Mouse (Mus musculus) midbrain, postnatal 0 days (tissue): ENCODE results near the gene Map2k3. TPM values are rescaled to one million over a fixed set of nuclear protein-coding genes. Genes with fewer than 3 reads are reported as not detected.

Experiments
- ATAC-seq: fragments of 200-750 bp; cut with Nextera tagmentation; 2 replicates; pipeline ENCODE4 v1.8.0; 2017; ENCODE audit warnings: moderate number of reproducible peaks, mild to moderate bottlenecking, moderate TSS enrichment, moderate library complexity; ENCODE audit not compliant: low FRiP score
- DNase-seq: peaks from one replicate; pipeline ENCODE4 v3.0.0-alpha.2; 2015; ENCODE audit warnings: low spot score
- H3K27ac ChIP-seq: fragments of 300-500 bp; sonication (generic); 2 replicates; pipeline ENCODE4 v1.5.1; 2014; ENCODE audit warnings: low read depth, mild to moderate bottlenecking, low read length, mixed read lengths
- H3K27me3 ChIP-seq: fragments of 300-500 bp; sonication (generic); 2 replicates; pipeline ENCODE4 v1.6.1; 2014; ENCODE audit warnings: low read length, control low read depth, mixed read lengths; ENCODE audit not compliant: insufficient read depth
- H3K36me3 ChIP-seq: fragments of 300-500 bp; sonication (generic); 2 replicates; pipeline ENCODE4 v1.6.1; 2014; ENCODE audit warnings: low read length, control low read depth, mixed read lengths; ENCODE audit not compliant: insufficient read depth
- H3K4me1 ChIP-seq: fragments of 300-500 bp; sonication (generic); 2 replicates; pipeline ENCODE4 v1.6.1; 2014; ENCODE audit warnings: mild to moderate bottlenecking, control low read depth, antibody characterized with exemption, low read length, mixed read lengths; ENCODE audit not compliant: insufficient read depth
- H3K4me2 ChIP-seq: fragments of 300-500 bp; sonication (generic); 2 replicates; pipeline ENCODE4 v1.6.1; 2014; ENCODE audit warnings: low read depth, mild to moderate bottlenecking, low read length, mixed read lengths; ENCODE audit not compliant: poor library complexity, severe bottlenecking
- H3K4me3 ChIP-seq: fragments of 300-500 bp; sonication (generic); 2 replicates; pipeline ENCODE4 v1.5.1; 2014; ENCODE audit warnings: low read depth, mild to moderate bottlenecking, low read length, moderate library complexity
- H3K9ac ChIP-seq: fragments of 300-500 bp; sonication (generic); replicated peaks from 2 replicates; pipeline ENCODE4 v1.6.1; 2014; ENCODE audit warnings: mild to moderate bottlenecking, low read length, moderate library complexity, mixed read lengths; ENCODE audit not compliant: poor library complexity, severe bottlenecking
- H3K9me3 ChIP-seq: fragments of 300-500 bp; sonication (generic); 2 replicates; pipeline ENCODE4 v1.6.1; 2016; ENCODE audit warnings: low read length, control low read depth
- CTCF ChIP-seq: IDR thresholded peaks from 2 replicates; pipeline ENCODE4 v1.5.1; 2016; ENCODE audit warnings: antibody characterized with exemption, mild to moderate bottlenecking
- WGBS: fragments of 180-500 bp; shearing (Covaris S2); extraction: QIAGEN DNeasy Blood & Tissue Kit; methylation state at CpG from one replicate; pipeline ENCODE4 v1.1.7; 2014; 5-methylcytosine and 5-hydroxymethylcytosine counted together
- polyA plus RNA-seq: library from polyadenylated mRNA; unstranded; fragments of >200 nt; fragmentation: Nextera tagmentation; extraction: Ambion mirVana; gene quantifications from 2 replicates; pipeline ENCODE4 v1.2.1, GENCODE M21; 2015
- total RNA-seq: library from RNA; depleted of rRNA; stranded (reverse); fragments of >200 nt; gene quantifications from 2 replicates; pipeline ENCODE4 v1.2.3, GENCODE M21; 2014

The Map2k3 gene
- total and polyA plus RNA-seq, 2 experiments from 2014 or later = 10.1 to 23.4 TPM

DNA sequence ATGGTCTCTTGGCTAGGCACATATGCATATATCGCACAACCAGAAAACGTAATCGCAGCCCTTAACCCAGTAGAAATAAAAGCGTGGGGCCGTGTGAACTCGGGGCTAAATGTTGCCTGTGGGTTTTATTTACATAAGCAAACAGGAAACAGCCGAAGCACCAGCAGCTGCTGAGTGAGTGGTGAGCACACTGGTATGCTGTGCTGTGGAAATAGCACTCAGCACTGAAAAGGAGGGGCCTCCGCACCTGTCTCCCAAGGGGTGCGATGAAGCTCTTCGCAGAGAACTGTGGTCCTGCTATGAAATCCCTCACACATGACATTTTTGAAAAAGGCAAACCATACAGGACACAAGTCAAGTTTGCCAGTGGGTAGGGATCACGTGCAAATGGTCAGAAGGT is 43.3 kb downstream of the Map2k3 start:
- H3K27ac ChIP-seq = no peak overlapping the region
- no peak for ATAC-seq
- WGBS = 83% methylated on average over 11 of the region's 11 CpGs

DNA sequence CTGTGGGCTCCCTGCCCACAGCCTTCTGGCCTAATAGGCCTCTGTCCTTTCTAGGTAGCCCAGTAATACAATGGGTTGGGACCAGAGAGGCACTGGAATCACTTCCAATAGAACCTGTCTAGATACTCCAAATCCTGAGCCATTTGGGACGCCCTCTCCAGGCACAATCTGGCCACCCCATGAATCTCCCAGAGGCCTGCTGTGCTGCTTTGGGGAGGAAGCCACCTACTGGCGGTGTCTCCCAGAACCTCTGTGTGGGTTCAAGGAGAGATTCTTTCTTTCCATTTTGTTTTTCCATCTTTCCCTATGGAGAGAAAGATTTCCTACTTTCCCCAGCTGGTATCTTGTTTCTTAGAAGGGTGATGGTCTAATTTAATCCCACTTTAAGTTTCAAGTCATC is 44.4 kb downstream of the Map2k3 start:
- 72% methylated on average over 2 of the region's 2 CpGs for WGBS
- no peaks in the 10 kb centered on the region for H3K36me3 ChIP-seq
- no peak overlapping the region for H3K27ac ChIP-seq
- no peak for ATAC-seq
- no peak for DNase-seq
- no peak overlapping the region for H3K9ac ChIP-seq
- TF ChIP-seq CTCF = 0 out of 2 replicates have a peak, but pooled peaks have one; percentile 1
- H3K27me3 ChIP-seq = no peaks in the 10 kb centered on the region
- no peaks in the 10 kb centered on the region for H3K4me1 ChIP-seq
- no peak overlapping the region for H3K4me3 ChIP-seq
- no peak overlapping the region for H3K4me2 ChIP-seq
- H3K9me3 ChIP-seq = no peaks in the 10 kb centered on the region

More for the DNA sequence above, 43.3 kb downstream of the Map2k3 start:
- Histone ChIP-seq H3K4me1 (no peaks in the 10 kb centered on the region), H3K9me3 (no peaks in the 10 kb centered on the region), H3K9ac (no peak overlapping the region), H3K4me2 (no peak overlapping the region), H3K27me3 (no peaks in the 10 kb centered on the region), H3K4me3 (no peak overlapping the region), H3K36me3 (no peaks in the 10 kb centered on the region)
- no peak for TF ChIP-seq CTCF
- DNase-seq = no peak

DNA sequence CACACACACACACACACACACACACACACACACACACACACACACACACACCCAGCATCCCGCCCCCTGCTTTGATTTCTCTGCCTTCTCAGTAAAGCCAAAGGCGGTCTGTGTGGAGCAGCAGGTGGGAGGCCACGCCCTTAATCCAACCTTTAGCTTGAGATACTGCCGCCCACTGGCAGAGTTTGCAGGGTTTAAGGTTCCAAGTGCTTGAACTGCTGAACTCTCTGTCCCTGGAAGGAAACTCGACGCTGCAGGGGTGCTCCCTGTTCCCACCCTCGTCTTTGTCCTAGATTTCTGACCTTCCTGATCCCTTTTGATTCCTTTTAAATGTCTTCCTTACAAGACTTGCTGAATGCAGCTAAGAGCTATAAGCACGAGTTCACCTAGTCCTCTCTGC is 44.9 kb downstream of the Map2k3 start:
- WGBS = 16% methylated on average over 7 of the region's 8 CpGs
- H3K9ac ChIP-seq = no peak overlapping the region
- no peaks in the 10 kb centered on the region for H3K36me3 ChIP-seq
- no peak overlapping the region for H3K4me2 ChIP-seq
- ATAC-seq (no peak), DNase-seq (no peak)
- no peak for TF ChIP-seq CTCF
- no peak overlapping the region for H3K4me3 ChIP-seq
- H3K4me1 ChIP-seq = no peaks in the 10 kb centered on the region
- H3K27me3 ChIP-seq = no peaks in the 10 kb centered on the region
- H3K9me3 ChIP-seq = no peaks in the 10 kb centered on the region
- H3K27ac ChIP-seq = no peak overlapping the region

DNA sequence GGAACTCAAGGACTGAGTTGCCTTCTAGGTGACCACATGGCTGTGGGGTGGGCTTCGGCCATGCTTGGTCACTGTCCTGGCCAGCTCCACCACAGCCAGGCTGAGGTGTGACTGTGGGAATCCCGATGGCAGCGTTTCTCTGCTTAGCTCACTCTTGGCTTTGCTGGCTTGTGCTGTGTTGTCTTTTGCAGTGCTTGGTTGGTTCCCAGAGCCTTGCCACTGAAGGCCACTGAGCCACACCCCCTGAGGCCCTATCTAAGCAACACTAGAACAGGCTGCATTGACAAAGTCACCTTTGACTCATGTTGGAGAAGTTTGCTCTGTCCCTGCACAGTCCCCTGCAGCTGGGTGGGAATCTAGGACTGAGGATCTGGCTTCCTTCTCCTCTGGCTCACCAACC is 45.3 kb downstream of the Map2k3 start:
- Histone ChIP-seq H3K9ac (no peak overlapping the region), H3K27me3 (no peaks in the 10 kb centered on the region), H3K9me3 (no peaks in the 10 kb centered on the region), H3K4me1 (no peaks in the 10 kb centered on the region), H3K36me3 (no peaks in the 10 kb centered on the region), H3K4me2 (no peak overlapping the region), H3K27ac (no peak overlapping the region), H3K4me3 (no peak overlapping the region)
- WGBS = 48% methylated on average over 3 of the region's 3 CpGs
- ATAC-seq (no peak), DNase-seq (no peak)
- TF ChIP-seq CTCF = no peak

DNA sequence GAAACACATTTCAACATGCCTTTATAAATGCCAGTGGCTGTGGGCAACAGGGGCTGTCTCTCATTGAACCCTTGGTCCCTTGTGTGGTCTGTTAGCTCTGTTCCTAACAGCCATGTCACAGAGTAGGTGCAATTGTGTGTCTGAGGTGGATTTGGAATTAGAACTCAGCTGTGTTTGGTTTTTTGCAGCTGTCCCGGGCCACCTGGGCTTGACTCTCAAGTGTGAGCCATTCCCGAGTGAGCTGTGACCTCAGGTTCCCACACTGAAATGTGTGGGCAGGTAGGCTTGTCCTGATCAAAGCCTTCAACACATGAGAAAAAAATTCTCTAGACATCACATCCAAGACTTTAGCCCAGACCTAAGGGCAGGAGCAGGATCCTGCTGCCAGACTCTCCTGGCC is 46.8 kb downstream of the Map2k3 start:
- Histone ChIP-seq H3K4me2 (no peak overlapping the region), H3K36me3 (no peaks in the 10 kb centered on the region), H3K9me3 (no peaks in the 10 kb centered on the region), H3K27me3 (no peaks in the 10 kb centered on the region), H3K4me1 (no peaks in the 10 kb centered on the region), H3K9ac (no peak overlapping the region), H3K27ac (no peak overlapping the region), H3K4me3 (no peak overlapping the region)
- ATAC-seq (no peak), DNase-seq (no peak)
- no peak for TF ChIP-seq CTCF
- WGBS = 83% methylated on average over 2 of the region's 2 CpGs

DNA sequence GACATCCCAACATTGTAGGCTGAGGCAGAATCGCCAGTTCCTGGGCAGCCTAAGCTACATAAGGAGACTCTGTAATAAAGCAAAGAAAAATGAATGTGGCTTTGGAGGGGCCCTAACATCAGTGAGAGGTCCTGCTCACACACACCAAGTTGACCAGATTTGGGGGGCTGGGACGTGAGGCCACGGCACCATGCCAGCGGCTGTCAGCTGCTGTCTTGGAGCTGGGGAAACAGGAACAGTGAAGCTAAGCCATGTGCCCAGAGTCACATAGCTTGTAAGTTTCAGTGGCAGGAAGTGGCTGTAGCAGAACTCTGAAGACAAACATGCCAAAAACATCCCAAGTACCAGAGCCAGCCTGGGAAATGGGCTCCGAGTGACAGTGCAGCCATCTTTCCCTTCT is 48.0 kb downstream of the Map2k3 start:
- DNase-seq (no peak), ATAC-seq (no peak)
- 94% methylated on average over 5 of the region's 5 CpGs for WGBS
- Histone ChIP-seq H3K4me3 (no peak overlapping the region), H3K27me3 (no peaks in the 10 kb centered on the region), H3K27ac (no peak overlapping the region), H3K4me1 (no peaks in the 10 kb centered on the region), H3K9ac (no peak overlapping the region), H3K36me3 (no peaks in the 10 kb centered on the region), H3K9me3 (no peaks in the 10 kb centered on the region), H3K4me2 (no peak overlapping the region)
- TF ChIP-seq CTCF = no peak
